Mouse (Mus musculus) neural tube, embryonic 11.5 days (tissue): ENCODE data around the gene Cetn3. TPM values are rescaled to one million over a fixed set of nuclear protein-coding genes. Genes with fewer than 3 reads are reported as not detected.

Experiments
- ATAC-seq: fragments of 200-750 bp; cut with Nextera tagmentation; 2 replicates; pipeline ENCODE4 v1.8.0; 2017; ENCODE audit warnings: moderate number of reproducible peaks, mild to moderate bottlenecking, moderate TSS enrichment, moderate library complexity; ENCODE audit not compliant: insufficient read depth, low FRiP score, low TSS enrichment
- DNase-seq: peaks from one replicate; pipeline ENCODE4 v3.0.0-alpha.2; 2015; ENCODE audit warnings: low spot score
- H3K27ac ChIP-seq: fragments of 300-500 bp; sonication (generic); 2 replicates; pipeline ENCODE4 v1.5.1; 2014; ENCODE audit warnings: low read depth, mild to moderate bottlenecking, low read length
- H3K27me3 ChIP-seq: fragments of 300-500 bp; sonication (generic); 2 replicates; pipeline ENCODE4 v1.6.1; 2014; ENCODE audit warnings: mild to moderate bottlenecking, low read length, mixed read lengths; ENCODE audit not compliant: control insufficient read depth, insufficient read depth
- H3K36me3 ChIP-seq: fragments of 300-500 bp; sonication (generic); 2 replicates; pipeline ENCODE4 v1.6.1; 2014; ENCODE audit warnings: mild to moderate bottlenecking, low read length, moderate library complexity, mixed read lengths; ENCODE audit not compliant: control insufficient read depth, insufficient read depth
- H3K4me1 ChIP-seq: fragments of 300-500 bp; sonication (generic); 2 replicates; pipeline ENCODE4 v1.6.1; 2014; ENCODE audit warnings: low read length, mixed read lengths; ENCODE audit not compliant: control insufficient read depth, insufficient read depth
- H3K4me2 ChIP-seq: fragments of 300-500 bp; sonication (generic); 2 replicates; pipeline ENCODE4 v1.6.1; 2014; ENCODE audit warnings: low read depth, mild to moderate bottlenecking, moderate library complexity
- H3K4me3 ChIP-seq: fragments of 300-500 bp; sonication (generic); 2 replicates; pipeline ENCODE4 v1.5.1; 2014; ENCODE audit warnings: low read depth, low read length
- H3K9ac ChIP-seq: fragments of 300-500 bp; sonication (generic); 2 replicates; pipeline ENCODE4 v1.6.1; 2014; ENCODE audit warnings: mild to moderate bottlenecking, low read length
- H3K9me3 ChIP-seq: fragments of 300-500 bp; sonication (generic); 2 replicates; pipeline ENCODE4 v1.6.1; 2016; ENCODE audit warnings: low read length; ENCODE audit not compliant: control insufficient read depth
- WGBS: fragments of 180-500 bp; shearing (Covaris S2); extraction: QIAGEN DNeasy Blood & Tissue Kit; methylation state at CpG from one replicate; pipeline ENCODE4 v1.1.7; 2014; 5-methylcytosine and 5-hydroxymethylcytosine counted together
- polyA plus RNA-seq: library from polyadenylated mRNA; unstranded; fragments of >200 nt; fragmentation: Nextera tagmentation; extraction: Ambion mirVana; gene quantifications from 2 replicates; pipeline ENCODE4 v1.2.1, GENCODE M21; 2014

Gene Cetn3
- polyA plus RNA-seq, 1 experiment from 2014 or later = 246 TPM

DNA sequence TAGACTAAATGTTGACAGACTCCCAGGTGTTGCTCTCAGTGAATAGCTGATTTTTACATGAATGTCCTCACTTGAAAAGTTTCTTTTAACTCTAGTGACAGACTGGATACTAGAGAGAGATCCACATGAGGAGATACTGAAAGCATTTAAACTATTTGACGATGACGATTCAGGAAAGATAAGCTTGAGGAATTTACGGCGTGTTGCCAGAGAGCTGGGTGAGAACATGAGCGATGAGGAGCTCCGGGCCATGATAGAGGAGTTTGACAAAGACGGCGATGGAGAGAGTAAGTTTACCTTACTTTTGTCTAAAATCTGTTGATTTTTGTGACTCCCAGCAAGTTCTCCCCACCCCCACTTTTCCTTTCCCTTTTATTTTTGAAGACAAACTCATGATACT, 9.0 kb downstream of the Cetn3 start:
- Histone ChIP-seq H3K36me3 (no peaks in the 10 kb centered on the region), H3K9ac (no peak overlapping the region), H3K4me3 (no peak overlapping the region), H3K9me3 (no peaks in the 10 kb centered on the region), H3K27me3 (no peaks in the 10 kb centered on the region), H3K4me1 (no peaks in the 10 kb centered on the region), H3K4me2 (no peak overlapping the region), H3K27ac (no peak overlapping the region)
- ATAC-seq (no peak), DNase-seq (no peak)
- 90% methylated on average over 8 of the region's 8 CpGs for WGBS

DNA sequence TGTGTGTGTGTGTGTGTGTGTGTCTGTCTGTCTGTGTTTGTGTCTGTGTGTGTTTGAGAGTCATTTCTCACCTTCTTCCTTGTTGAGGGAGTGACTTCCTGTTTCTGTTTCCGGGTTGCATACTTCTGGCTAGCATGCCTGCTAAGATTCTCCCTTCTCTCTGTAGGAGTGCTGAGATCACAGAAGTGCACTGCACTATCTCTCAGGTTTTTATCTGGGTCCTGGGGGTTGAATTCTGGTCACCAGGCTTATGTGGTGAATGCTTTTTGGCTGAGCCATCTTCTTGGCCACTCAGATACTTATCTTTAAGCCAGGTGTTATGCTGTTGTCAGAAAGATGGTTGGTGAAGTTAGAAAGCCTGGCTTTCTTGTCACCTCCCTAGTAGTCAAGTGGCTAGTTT, 11.0 kb downstream of the Cetn3 start:
- Histone ChIP-seq H3K9me3 (no peaks in the 10 kb centered on the region), H3K27me3 (no peaks in the 10 kb centered on the region), H3K9ac (no peak overlapping the region), H3K4me2 (no peak overlapping the region), H3K4me3 (no peak overlapping the region), H3K27ac (no peak overlapping the region), H3K36me3 (no peaks in the 10 kb centered on the region), H3K4me1 (no peaks in the 10 kb centered on the region)
- no peak for DNase-seq
- 65% methylated on average over 1 of the region's 1 CpGs for WGBS
- ATAC-seq = no peak

DNA sequence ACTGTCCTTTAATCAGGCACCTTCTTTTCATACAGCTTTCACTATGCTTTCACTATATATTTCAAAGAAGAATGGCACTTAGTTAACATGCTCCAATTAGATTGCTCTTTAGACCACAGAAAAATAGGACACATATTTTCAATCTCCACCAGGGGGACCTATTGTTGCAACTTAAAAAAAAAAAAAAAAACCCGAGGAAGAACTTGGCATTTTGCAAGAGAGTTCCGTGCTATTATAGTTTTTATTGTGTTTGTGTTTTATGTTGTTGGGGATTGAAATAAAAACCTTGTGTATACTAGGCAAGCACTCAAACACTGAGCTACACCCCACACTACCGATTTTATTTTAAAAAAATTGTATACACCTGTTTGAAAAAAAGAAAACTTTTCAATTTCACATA, 18.2 kb downstream of the Cetn3 start:
- WGBS = 55% methylated on average over 3 of the region's 3 CpGs
- Histone ChIP-seq H3K4me3 (no peak overlapping the region), H3K27ac (no peak overlapping the region), H3K36me3 (no peaks in the 10 kb centered on the region), H3K4me2 (no peak overlapping the region), H3K9ac (no peak overlapping the region), H3K27me3 (no peaks in the 10 kb centered on the region), H3K4me1 (no peaks in the 10 kb centered on the region), H3K9me3 (no peaks in the 10 kb centered on the region)
- ATAC-seq (no peak), DNase-seq (no peak)

DNA sequence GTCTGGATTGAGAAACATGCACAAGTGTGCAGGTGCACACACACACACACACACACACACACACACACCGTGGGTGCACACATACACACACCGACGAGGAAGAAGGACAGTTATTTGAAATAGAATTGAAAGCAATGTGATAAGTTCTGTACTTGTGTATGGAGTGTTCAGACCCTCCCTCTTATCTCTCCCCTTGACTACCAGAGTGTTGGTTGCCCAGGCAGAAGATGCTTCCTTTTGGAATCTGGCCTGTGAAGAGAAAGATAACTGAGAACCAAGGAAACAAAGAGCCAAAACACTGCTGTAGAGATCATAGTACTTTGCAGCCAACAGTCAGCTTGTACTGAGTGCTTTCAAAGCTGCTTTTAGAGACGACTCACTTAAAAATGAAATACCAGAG, 20.8 kb downstream of the Cetn3 start:
- Histone ChIP-seq H3K27ac (no peak overlapping the region), H3K4me1 (no peaks in the 10 kb centered on the region), H3K9me3 (no peaks in the 10 kb centered on the region), H3K4me3 (no peak overlapping the region), H3K36me3 (no peaks in the 10 kb centered on the region), H3K9ac (no peak overlapping the region), H3K27me3 (no peaks in the 10 kb centered on the region), H3K4me2 (no peak overlapping the region)
- 97% methylated on average over 4 of the region's 4 CpGs for WGBS
- no peak for DNase-seq
- no peak for ATAC-seq

DNA sequence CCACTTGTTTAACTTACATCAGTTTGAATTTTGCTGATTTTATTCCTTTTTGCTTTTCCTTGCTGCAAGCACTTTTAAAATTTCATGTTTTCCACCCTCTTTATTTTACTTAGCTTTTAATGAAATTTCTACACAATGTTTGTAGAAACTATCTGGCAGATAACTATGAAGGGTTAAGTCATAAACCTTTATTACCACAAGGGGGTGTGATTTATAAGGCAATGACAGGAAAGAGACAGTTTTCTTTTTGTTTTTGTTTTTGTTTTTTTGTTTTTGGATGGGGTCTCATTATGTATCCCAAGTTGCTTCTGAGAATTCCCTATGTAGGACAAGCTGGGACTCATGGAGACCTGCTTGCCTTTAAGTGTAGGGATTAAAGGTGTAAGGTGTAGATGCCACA, 39.9 kb downstream of the Cetn3 start:
- H3K4me3 ChIP-seq = no peak overlapping the region
- no peak overlapping the region for H3K27ac ChIP-seq
- DNase-seq = no peak
- no peak for ATAC-seq
- no peaks in the 10 kb centered on the region for H3K36me3 ChIP-seq
- no peaks in the 10 kb centered on the region for H3K4me1 ChIP-seq
- H3K27me3 ChIP-seq = no peaks in the 10 kb centered on the region
- no peaks in the 10 kb centered on the region for H3K9me3 ChIP-seq
- H3K4me2 ChIP-seq = no peak overlapping the region
- H3K9ac ChIP-seq = no peak overlapping the region

DNA sequence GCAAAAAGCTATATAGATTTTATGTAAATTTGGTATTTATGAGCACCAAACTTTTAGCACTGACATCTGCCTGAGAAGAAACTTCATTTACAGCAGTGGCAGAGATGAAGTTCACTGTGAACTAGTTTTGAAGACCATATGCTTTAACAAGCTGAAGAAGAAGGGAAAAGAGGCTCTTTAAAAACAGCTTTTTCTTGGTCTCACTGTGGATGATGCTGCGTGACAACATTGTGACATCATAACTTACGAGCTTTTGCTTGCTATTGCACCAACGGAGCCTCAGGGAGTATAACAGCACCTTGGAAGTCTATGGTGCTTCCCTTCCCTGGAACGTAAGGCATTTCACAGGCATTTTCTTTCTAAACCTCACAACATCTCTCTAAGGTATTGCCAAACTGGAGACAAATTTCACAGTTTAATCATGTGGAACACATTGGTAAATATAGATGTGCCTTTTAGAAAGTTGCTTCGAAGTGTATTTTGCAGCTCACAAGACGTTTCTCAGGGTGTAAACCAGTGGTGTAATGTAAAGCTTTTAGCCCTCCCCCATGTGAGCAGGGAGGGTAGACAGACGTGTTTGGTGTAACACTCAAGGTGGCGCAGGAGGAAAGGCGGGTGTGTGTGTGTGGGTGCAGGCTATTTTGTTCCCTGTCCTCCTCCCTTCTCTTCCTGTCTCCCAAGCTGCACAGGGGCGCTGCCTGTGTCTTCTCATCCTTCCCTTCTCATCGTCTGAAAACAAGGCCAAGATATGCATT, 41.9 kb downstream of the Cetn3 start:
- Histone ChIP-seq H3K27ac (no peak overlapping the region), H3K9me3 (no peaks in the 10 kb centered on the region), H3K4me3 (no peak overlapping the region), H3K9ac (no peak overlapping the region), H3K27me3 (no peaks in the 10 kb centered on the region), H3K4me1 (no peaks in the 10 kb centered on the region), H3K36me3 (no peaks in the 10 kb centered on the region), H3K4me2 (no peak overlapping the region)
- ATAC-seq (no peak), DNase-seq (no peak)
- WGBS = 75% methylated on average over 11 of the region's 11 CpGs

DNA sequence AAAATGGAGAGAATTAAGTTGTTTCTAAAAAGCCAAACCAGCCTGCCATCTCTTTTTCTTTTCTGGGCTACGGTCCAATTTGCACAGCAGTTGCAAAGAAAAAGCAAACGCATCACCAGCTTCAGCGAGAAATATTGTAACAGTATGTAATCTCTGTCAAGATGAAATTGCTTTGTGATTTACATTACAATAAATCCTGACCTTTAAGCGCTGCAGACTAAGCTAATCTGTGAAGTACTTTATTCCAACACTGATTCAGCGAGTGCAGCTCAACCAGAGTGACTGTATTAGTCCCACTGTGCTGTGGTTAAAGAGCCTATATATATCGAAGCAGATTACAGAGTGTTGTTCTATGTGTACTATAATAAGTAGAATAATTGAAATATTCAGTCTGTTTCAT, 45.6 kb downstream of the Cetn3 start:
- Histone ChIP-seq H3K4me2 (no peak overlapping the region), H3K4me1 (no peaks in the 10 kb centered on the region), H3K9me3 (no peaks in the 10 kb centered on the region), H3K27ac (no peak overlapping the region), H3K36me3 (no peaks in the 10 kb centered on the region), H3K9ac (no peak overlapping the region), H3K27me3 (no peaks in the 10 kb centered on the region), H3K4me3 (no peak overlapping the region)
- DNase-seq (no peak), ATAC-seq (no peak)
- WGBS = 81% methylated on average over 6 of the region's 6 CpGs

DNA sequence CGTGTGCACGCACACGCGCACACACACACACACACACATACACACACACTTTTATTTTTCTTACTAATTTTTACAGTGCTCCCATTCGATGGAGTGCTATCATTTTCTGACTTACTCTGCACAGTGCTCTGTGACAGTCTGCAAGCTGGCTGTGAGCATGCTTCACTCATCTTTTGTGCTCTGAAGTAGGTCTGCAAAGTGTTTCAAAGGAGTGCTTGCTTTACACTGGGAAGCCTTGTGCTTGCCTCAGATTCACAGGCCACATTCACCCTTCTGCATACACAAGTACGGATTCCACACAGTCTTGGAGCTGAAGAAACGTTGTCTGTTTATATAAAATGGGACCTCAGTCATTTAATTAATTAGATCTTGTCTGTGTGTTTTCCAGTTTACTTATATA, 49.0 kb downstream of the Cetn3 start:
- Histone ChIP-seq H3K4me2 (no peak overlapping the region), H3K36me3 (no peaks in the 10 kb centered on the region), H3K4me1 (no peaks in the 10 kb centered on the region), H3K27me3 (no peaks in the 10 kb centered on the region), H3K4me3 (no peak overlapping the region), H3K27ac (no peak overlapping the region), H3K9ac (no peak overlapping the region), H3K9me3 (no peaks in the 10 kb centered on the region)
- no peak for DNase-seq
- WGBS = 95% methylated on average over 7 of the region's 7 CpGs
- ATAC-seq = no peak

DNA sequence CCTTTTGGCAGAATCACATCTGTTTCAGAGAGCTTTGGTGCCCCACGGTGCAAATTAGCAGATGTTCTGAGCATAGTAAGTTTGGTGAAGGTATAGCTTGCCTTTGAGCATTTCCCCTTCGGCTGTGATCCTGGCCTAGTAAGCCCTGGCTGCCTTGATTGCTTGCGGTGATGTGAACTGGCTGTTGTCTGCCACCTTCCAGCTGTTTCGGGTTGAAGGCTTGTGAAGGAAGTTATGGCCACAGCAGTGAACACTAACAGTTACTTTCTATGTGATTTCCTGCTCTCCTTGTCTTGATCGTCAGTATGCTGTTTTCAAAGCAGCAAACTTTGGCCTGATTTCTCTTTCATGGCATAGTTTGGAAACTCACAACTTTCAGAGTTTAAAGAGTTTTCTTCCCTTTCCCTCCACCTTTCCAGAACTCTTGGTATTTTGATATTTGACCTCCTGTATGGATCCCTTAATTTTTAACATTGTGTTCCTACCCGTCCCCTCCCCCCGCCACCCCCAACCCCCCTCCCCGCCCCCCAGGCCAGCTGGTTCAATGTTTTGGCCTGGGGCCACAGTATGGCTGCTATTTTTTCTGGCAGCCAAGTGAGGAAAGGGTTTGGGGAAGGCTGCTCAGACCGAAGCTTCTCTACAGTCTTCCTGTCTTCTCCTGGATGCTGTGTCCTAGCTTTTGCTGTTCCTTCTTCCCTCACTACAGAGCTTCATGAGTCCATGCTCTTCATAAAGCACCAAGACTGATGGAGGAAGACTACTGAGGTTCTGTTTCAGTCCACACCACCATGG, 53.7 kb downstream of the Cetn3 start:
- no peaks in the 10 kb centered on the region for H3K36me3 ChIP-seq
- WGBS = 78% methylated on average over 9 of the region's 9 CpGs
- H3K27ac ChIP-seq = no peak overlapping the region
- no peaks in the 10 kb centered on the region for H3K27me3 ChIP-seq
- no peak overlapping the region for H3K4me3 ChIP-seq
- H3K9ac ChIP-seq = no peak overlapping the region
- H3K9me3 ChIP-seq = no peaks in the 10 kb centered on the region
- DNase-seq (no peak), ATAC-seq (no peak)
- no peaks in the 10 kb centered on the region for H3K4me1 ChIP-seq
- H3K4me2 ChIP-seq = no peak overlapping the region
